Mouse (Mus musculus) heart, postnatal 10 days (tissue): ENCODE results near the gene Foxr1. TPM values are rescaled to one million over a fixed set of nuclear protein-coding genes. Genes with fewer than 3 reads are reported as not detected.
"Not testable (repeated sequence)": the region's sequence is repeated elsewhere in the genome, so short reads cannot be mapped to it uniquely, and the experiment has no call there.

ENCODE experiments used
- DNase-seq, 2 experiments: peaks; one replicate each; pipeline ENCODE4 v3.0.0; 2021
- intact Hi-C: fragments of 180-260 bp; cut with DNase I; formaldehyde crosslinking; loops from one replicate; pipeline ENCODE4 v1.15.1; 2025
- total RNA-seq, 2 experiments: library from RNA; stranded (reverse); gene quantifications; 2 replicates each; pipeline ENCODE4 v1.2.3; 2021

Foxr1 gene
- total RNA-seq, 2 experiments from 2014 or later, result not detected

GRCm38 (mm10) chr9:44418519-44419385, 22.2 kb downstream of the Foxr1 start, which contains the start of gene Ccdc84:
Gene Ccdc84 (minus strand): TSS chr9:44418569.
- DNase-seq, result no peak
- intact Hi-C loops, result no loop called here

- intact Hi-C loops, result no loop called here
- peak; percentile 97 to 98 for DNase-seq
Observed at GRCm38 (mm10) chr9:44417892-44418363, 23.0 kb downstream of the Foxr1 start.

DNA sequence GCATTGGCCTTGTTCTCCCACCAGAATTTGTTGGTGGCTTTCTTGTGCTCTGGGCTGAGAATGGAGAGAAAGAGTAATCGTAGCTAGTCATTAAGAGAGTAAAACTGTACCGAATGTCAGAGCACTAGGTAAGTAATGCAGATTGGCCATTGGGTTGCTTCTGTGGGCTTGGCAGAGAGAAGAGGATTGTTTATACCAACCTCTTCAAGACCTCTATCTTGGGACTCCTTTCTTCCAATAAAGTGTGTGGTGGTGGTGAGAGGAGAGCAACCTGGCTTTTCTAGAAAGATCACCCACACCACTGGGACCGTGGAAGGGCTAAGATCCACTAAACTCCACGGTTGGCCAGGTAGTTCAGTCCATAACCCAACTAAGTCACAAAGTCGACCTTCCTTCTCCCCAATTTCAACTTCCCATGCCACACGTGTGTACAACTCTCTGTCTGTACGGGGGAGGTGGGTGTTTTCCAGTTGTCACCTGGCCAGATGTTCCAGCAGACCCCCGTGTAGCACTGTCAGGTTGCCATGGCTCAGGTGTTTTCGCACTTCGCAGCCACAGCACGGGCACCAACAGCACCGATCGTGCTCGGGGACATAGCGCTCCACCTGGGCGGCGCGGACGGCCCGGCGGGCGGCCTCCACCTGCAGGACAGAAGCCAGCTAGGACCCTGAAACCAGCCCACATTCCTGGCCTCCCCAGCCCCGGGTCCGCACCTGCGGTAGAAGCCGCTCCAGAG, 23.6 kb downstream of the Foxr1 start:
- no peak for DNase-seq
- intact Hi-C loops, result no loop called here

GRCm38 (mm10) chr9:44412781-44413180, 28.2 kb downstream of the Foxr1 start:
- intact Hi-C loops, result no loop called here
- no peak for DNase-seq

GRCm38 (mm10) chr9:44412306-44412705, 28.6 kb downstream of the Foxr1 start:
- intact Hi-C loops, result no loop called here
- no peak for DNase-seq

- no peak for DNase-seq
- intact Hi-C loops, result no loop called here
Observed at GRCm38 (mm10) chr9:44411601-44412130, 29.3 kb downstream of the Foxr1 start.

GRCm38 (mm10) chr9:44410647-44411336, 30.1 kb downstream of the Foxr1 start:
- no peak for DNase-seq
- intact Hi-C loops, result no loop called here

GRCm38 (mm10) chr9:44408693-44409092, 32.2 kb downstream of the Foxr1 start:
- intact Hi-C loops, DNase-seq: not testable (repeated sequence)

DNA sequence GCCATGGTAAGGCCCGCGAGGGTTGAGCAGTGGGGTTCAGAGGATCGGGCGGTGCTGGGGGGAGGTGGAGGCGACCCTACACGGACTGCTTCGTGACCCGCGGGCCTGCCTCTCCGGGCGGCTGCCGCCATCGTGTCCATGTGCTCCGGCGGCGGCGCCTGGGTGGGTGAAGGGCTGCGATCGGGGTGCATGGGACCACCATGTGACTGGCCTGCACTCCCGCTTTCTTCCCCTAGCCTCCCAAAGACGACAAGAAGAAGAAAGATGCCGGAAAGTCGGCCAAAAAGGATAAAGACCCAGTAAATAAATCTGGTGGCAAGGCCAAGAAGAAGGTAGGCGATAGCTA, 33.2 kb downstream of the Foxr1 start:
- intact Hi-C loops, result no loop called here
- no peak for DNase-seq

- intact Hi-C loops, result no loop called here
- DNase-seq, result peak; percentile 96 to 97
Observed at GRCm38 (mm10) chr9:44406906-44407751, 33.8 kb downstream of the Foxr1 start, which contains the start of the genes Rps25 and Trappc4. Gene Rps25 (plus strand): TSS chr9:44407139. Gene Trappc4 (minus strand): TSS chr9:44407600.

- DNase-seq, result no peak
- intact Hi-C loops, result no loop called here
Observed at GRCm38 (mm10) chr9:44405011-44405410, 35.9 kb downstream of the Foxr1 start.

DNA sequence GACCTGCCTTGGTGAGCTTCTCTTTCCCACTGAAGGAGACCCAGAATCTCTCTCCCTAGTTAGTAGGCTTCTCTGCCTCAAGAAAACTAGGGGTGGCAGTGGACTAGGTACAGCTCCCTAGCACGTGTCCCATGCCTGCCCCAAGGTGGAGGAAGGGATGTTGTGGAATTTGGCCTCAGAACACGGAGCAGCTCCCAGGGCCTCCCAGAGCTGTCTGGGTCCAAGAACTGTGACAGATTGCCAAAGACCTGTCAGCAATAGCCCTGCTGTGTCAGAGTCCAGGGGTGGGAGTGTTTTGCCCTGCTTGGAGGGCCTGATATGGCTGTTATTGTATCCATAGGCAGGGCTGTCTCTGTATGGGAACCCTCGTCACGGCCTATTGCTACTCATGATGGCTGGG, 39.9 kb downstream of the Foxr1 start:
- intact Hi-C loops, result no loop called here
- peak; percentile 80 to 82 for DNase-seq

- intact Hi-C loops, result loop anchor here (10.0 kb wide), 1 partner anchor 415 kb away; no protein-coding TSS in a partner anchor
- DNase-seq, result peak; percentile 62 to 70
Observed at GRCm38 (mm10) chr9:44399795-44400114, 41.2 kb downstream of the Foxr1 start.

- DNase-seq, result no peak
- intact Hi-C loops, result loop anchor here (10.0 kb wide), 1 partner anchor 414 kb away; no protein-coding TSS in a partner anchor
Observed at GRCm38 (mm10) chr9:44399114-44399794, 41.7 kb downstream of the Foxr1 start.

- intact Hi-C loops, result loop anchor here (10.0 kb wide), 1 partner anchor 414 kb away; no protein-coding TSS in a partner anchor
- DNase-seq, result no peak
Observed at GRCm38 (mm10) chr9:44398551-44398950, 42.4 kb downstream of the Foxr1 start.

- DNase-seq, result no peak
- intact Hi-C loops, result loop anchor here (10.0 kb wide), 1 partner anchor 413 kb away; no protein-coding TSS in a partner anchor
Observed at GRCm38 (mm10) chr9:44398087-44398486, 42.8 kb downstream of the Foxr1 start.

DNA sequence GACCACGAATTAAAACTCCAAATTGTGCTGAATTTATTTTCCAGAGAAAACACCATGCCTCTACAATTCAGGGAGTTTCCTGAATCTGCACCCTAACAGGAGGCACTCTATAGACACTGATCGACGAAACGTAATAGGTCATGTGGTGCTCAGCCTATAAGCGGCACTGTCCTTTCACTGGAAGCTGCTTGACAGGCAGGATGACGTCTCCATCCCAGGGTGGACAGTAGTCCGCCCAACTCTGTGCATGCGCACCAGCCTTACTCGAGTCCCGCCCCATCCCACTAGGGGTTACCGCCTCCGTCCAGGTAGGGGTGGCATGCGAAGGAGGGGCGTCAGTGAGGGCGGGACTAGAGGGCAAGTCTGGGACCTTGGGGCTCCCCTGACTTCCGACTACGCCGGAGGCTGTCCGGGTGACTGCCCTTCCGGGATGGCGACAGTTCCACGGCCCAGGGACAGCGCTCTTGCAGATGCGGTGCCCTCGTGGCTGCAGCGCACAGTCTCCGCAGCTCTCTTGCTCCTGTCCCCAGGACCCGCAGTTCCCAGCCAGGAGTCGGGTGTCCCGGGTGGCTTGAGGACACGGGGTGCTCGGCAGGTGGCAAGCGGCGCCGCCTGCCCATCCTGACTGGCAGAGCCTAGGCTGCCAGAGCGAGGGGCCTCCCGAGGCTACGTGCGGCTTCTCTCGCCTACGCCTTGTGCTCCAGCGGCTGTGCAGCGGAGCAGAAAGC, 44.1 kb downstream of the Foxr1 start, which contains the start of gene Slc37a4:
Slc37a4 (plus strand) TSS at position 169 of the 728 bp plus-strand sequence.
- intact Hi-C loops, result loop anchor here (10.0 kb wide), 1 partner anchor 412 kb away; no protein-coding TSS in a partner anchor

GRCm38 (mm10) chr9:44391466-44391865, 49.5 kb downstream of the Foxr1 start:
- intact Hi-C loops, result loop anchor here (5.0 to 10.0 kb wide), 4 partner anchors 99 to 407 kb away; no protein-coding TSS in a partner anchor
- peak; percentile 77 to 86 for DNase-seq

More for the DNA sequence above, 44.1 kb downstream of the Foxr1 start, which contains the start of gene Slc37a4:
- peak; percentile 96 to 97 for DNase-seq
